Mouse (Mus musculus): Measurements from ENCODE around the gene Pitpnc1. TPM values are rescaled to one million over a fixed set of nuclear protein-coding genes. Genes with fewer than 3 reads are reported as not detected.

Pitpnc1 gene
- polyA plus RNA-seq, 1 experiment from 2014 or later = 16.2 TPM

DNA sequence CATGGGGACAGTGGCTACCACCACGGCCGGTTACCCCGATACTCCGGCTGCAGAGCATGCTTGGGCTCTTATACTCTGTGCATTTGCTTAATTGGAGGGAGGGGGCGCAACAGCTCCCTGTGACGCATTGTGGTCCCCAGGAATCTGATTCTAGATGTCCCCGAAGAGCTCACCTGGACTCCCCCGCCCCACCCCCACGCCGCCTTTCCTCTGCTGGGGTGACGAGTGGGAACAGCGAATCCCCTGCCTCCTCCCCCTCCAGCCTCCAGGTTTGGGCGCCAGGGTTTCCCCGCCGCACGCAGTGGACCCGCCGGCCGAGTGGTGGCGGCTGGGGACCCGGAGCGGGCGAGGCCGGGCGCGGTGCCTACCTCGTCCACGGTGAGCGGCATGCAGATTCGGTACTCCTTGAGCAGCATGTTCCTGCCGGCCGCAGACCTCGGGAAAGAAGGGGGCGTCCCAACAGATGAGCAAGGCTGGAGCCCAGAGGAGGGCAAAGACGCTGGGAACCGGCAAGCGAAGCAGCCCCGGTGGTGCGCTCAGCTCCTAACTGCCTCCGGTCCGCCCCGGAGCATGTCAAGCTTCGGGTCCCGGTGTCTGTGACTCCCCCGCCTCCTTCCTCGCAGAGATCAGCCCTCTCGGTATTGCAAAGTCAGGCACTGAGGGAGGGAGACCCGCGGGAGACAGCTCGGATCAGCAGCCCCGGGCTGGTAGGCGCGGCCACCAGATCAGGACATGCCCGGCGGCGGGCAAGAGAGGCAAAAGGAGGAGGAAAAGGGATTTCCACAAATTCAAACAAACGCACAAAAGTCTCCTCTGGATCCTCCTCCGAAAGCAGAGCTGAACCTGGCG, 752 bp downstream of the Pitpnc1 start:
- peak; percentile 52 for ATAC-seq (ENCODE audit: low read depth)
- H3K9ac ChIP-seq (ENCODE audit: low read length) = peak overlapping the region; percentile 90
- H3K4me3 ChIP-seq (ENCODE audit: low read length) = peak overlapping the region; percentile 91
- no peaks in the 10 kb centered on the region for H3K27me3 ChIP-seq (ENCODE audit: control insufficient read depth, insufficient read depth, low read depth, low read length)
- peak overlapping the region; percentile 96 for H3K27ac ChIP-seq (ENCODE audit: low read length)
- no peaks in the 10 kb centered on the region for H3K36me3 ChIP-seq (ENCODE audit: control insufficient read depth, insufficient read depth, low read length)
- H3K4me2 ChIP-seq (ENCODE audit: low read depth, low read length) = peak overlapping the region; percentile 94
- H3K4me1 ChIP-seq (replicated peaks; ENCODE audit: control insufficient read depth, insufficient read depth, low read length) = peaks cover 31% of the 10 kb centered on the region
- no peaks in the 10 kb centered on the region for H3K9me3 ChIP-seq (ENCODE audit: control insufficient read depth, low read length)
- WGBS = under 1% methylated on average over 57 of the region's 59 CpGs

DNA sequence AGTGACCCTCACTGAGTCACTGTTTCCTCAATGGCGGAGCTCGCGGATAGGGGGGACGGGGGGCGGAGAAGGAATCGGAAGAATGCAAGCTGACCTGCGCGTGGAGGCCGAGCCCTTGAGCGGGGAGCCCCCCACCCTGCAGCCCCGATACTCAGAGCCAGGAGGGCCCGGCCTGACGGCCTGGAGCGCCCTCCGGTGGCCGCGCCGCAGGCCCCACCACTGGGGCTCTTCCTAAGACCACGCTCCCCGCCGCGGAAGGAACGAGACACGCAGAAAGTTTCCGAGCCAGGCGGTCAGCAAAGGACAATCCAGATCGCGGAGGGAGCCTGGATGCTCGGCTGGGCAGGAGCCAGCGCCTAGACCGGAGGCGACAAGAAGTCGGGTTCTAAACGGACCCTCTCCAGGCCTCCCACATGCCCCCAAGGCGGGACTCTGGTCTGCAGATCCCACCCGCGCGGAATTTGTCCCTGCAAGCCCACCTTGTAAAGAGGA, 1.4 kb downstream of the Pitpnc1 start:
- Histone ChIP-seq H3K27ac (ENCODE audit: low read length) (peak overlapping the region; percentile 96), H3K4me2 (ENCODE audit: low read depth, low read length) (peak overlapping the region; percentile 94), H3K9me3 (ENCODE audit: control insufficient read depth, low read length) (no peaks in the 10 kb centered on the region), H3K9ac (ENCODE audit: low read length) (peak overlapping the region; percentile 90), H3K4me3 (ENCODE audit: low read length) (peak overlapping the region; percentile 91), H3K36me3 (ENCODE audit: control insufficient read depth, insufficient read depth, low read length) (no peaks in the 10 kb centered on the region), H3K4me1 (replicated peaks; ENCODE audit: control insufficient read depth, insufficient read depth, low read length) (peaks cover 31% of the 10 kb centered on the region), H3K27me3 (ENCODE audit: control insufficient read depth, insufficient read depth, low read depth, low read length) (no peaks in the 10 kb centered on the region)
- peak; percentile 86 for ATAC-seq (ENCODE audit: low read depth)
- WGBS = under 1% methylated on average over 35 of the region's 38 CpGs

DNA sequence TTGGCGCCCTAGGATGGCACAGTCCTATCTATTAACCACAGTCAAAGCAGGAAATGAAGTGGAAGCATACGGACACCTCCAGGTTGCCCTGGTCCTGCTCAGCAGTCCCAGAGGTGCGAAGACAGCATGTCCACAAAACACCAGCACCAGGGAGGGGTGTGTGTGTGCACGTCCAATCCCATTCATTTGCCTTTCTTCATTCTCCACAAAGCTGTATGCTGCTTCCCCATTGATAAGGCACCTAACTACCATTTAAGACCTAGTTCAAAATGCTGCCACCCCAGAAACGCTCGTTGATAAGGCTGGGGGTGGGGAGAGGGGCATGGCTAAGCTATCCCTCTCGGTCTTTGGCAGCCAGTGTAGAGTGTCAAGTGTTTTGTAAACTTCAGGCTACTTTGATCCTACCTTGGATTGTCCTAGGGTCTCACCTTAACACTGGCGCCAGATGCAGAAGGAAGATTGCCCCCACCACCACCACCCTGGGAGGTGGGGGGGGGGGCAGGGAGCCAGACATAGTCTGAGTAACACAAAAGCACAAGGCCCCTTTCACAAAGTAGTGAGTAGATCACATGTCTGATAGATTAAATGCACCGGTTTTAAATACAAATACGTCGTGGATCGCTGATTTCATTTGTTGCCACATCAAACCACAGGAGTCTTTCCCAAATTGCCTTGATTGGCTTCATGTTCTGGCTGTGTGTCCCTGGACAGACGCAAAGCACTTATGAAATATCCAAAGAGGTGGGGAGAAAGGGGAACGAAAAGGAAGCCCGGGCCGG, 2.1 kb downstream of the Pitpnc1 start:
- H3K4me1 ChIP-seq (replicated peaks; ENCODE audit: control insufficient read depth, insufficient read depth, low read length) = peaks cover 31% of the 10 kb centered on the region
- no peak for ATAC-seq (ENCODE audit: low read depth)
- peak overlapping the region; percentile 90 for H3K9ac ChIP-seq (ENCODE audit: low read length)
- no peaks in the 10 kb centered on the region for H3K27me3 ChIP-seq (ENCODE audit: control insufficient read depth, insufficient read depth, low read depth, low read length)
- 17% methylated on average over 16 of the region's 16 CpGs for WGBS
- H3K9me3 ChIP-seq (ENCODE audit: control insufficient read depth, low read length) = no peaks in the 10 kb centered on the region
- peak overlapping the region; percentile 96 for H3K27ac ChIP-seq (ENCODE audit: low read length)
- H3K36me3 ChIP-seq (ENCODE audit: control insufficient read depth, insufficient read depth, low read length) = no peaks in the 10 kb centered on the region
- peak overlapping the region; percentile 94 for H3K4me2 ChIP-seq (ENCODE audit: low read depth, low read length)
- H3K4me3 ChIP-seq (ENCODE audit: low read length) = peak overlapping the region; percentile 91

DNA sequence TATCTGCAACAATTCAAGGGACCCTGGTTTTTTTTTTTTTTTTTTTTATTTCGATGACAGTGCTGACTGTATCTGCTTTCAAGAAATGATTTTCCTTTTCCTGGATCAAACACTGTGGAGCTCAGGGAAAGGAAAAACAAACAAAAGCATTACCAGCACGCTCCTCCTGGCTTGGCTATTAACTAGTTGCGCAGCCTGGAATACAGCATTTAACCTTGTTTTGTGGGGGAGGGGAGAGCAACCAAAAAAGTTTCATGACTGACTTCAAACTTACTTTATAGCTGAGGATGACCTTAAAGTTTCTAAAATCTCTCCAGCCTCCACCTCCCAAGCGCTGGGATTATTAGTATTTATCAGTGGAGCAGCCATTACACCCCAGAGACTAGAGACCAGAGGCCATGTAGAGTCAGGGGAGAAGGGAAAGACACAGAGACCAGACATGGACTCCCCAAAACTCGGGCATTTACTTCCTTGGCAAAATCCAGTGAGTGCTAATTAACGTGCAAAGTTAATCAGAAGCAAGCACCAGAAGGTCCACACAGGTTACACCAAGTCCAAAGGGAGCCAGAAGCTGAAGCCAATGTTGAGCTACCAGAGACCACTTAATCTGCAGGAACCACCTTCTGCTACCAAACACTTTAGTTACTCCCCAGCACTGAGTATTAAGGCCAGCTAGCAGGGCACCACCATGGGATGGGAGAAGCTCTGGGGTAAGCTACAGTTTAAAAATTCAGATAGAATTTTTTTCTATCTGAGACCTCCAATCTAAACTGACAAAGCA, 3.7 kb downstream of the Pitpnc1 start:
- Histone ChIP-seq H3K4me3 (ENCODE audit: low read length) (no peak overlapping the region), H3K9me3 (ENCODE audit: control insufficient read depth, low read length) (no peaks in the 10 kb centered on the region; the same call in 1 of the 2 replicates), H3K36me3 (ENCODE audit: control insufficient read depth, insufficient read depth, low read length) (no peaks in the 10 kb centered on the region), H3K9ac (ENCODE audit: low read length) (no peak overlapping the region), H3K4me2 (ENCODE audit: low read depth, low read length) (no peak overlapping the region), H3K4me1 (replicated peaks; ENCODE audit: control insufficient read depth, insufficient read depth, low read length) (peaks cover 28% of the 10 kb centered on the region), H3K27me3 (ENCODE audit: control insufficient read depth, insufficient read depth, low read depth, low read length) (no peaks in the 10 kb centered on the region), H3K27ac (ENCODE audit: low read length) (no peak overlapping the region; the same call in 1 of the 2 replicates)
- ATAC-seq (ENCODE audit: low read depth) = no peak
- WGBS = 59% methylated on average over 6 of the region's 6 CpGs

DNA sequence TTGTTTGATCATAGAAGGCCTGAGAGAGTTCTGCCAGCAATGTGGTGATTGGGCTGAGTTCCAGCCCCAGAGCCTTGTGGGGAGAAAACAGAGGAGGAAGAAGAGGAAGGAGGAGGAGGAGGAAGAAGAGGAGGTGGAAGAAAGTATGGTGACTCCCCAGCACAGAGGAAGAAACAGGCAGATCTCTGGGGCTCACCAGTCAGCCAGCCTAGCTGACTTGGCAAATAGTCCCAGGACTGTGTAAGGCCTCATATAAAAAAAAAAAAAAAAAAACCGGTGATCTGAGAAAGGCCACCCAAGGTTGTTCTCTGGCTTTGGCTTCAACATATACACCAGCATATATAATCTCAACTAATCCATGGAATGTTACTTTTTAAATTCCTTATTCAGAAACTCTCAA, 4.5 kb downstream of the Pitpnc1 start:
- H3K9ac ChIP-seq (ENCODE audit: low read length) = no peak overlapping the region
- H3K9me3 ChIP-seq (ENCODE audit: control insufficient read depth, low read length) = no peaks in the 10 kb centered on the region; the same call in 1 of the 2 replicates
- peaks cover 24% of the 10 kb centered on the region for H3K4me1 ChIP-seq (replicated peaks; ENCODE audit: control insufficient read depth, insufficient read depth, low read length)
- H3K27ac ChIP-seq (ENCODE audit: low read length) = no peak overlapping the region
- WGBS = 25% methylated on average over 1 of the region's 1 CpGs
- no peaks in the 10 kb centered on the region for H3K27me3 ChIP-seq (ENCODE audit: control insufficient read depth, insufficient read depth, low read depth, low read length)
- H3K36me3 ChIP-seq (ENCODE audit: control insufficient read depth, insufficient read depth, low read length) = no peaks in the 10 kb centered on the region
- no peak overlapping the region for H3K4me2 ChIP-seq (ENCODE audit: low read depth, low read length)
- ATAC-seq (ENCODE audit: low read depth) = no peak
- H3K4me3 ChIP-seq (ENCODE audit: low read length) = no peak overlapping the region

GRCm38 (mm10) chr11:107465041-107465440, 5.5 kb downstream of the Pitpnc1 start:
- WGBS = 87% methylated on average over 4 of the region's 4 CpGs
- no peak overlapping the region for H3K27ac ChIP-seq (ENCODE audit: low read length)
- no peak overlapping the region for H3K9ac ChIP-seq (ENCODE audit: low read length)
- H3K4me3 ChIP-seq (ENCODE audit: low read length) = no peak overlapping the region
- no peak overlapping the region for H3K4me2 ChIP-seq (ENCODE audit: low read depth, low read length)
- no peaks in the 10 kb centered on the region for H3K27me3 ChIP-seq (ENCODE audit: control insufficient read depth, insufficient read depth, low read depth, low read length)
- no peaks in the 10 kb centered on the region; the same call in 1 of the 2 replicates for H3K9me3 ChIP-seq (ENCODE audit: control insufficient read depth, low read length)
- H3K36me3 ChIP-seq (ENCODE audit: control insufficient read depth, insufficient read depth, low read length) = no peaks in the 10 kb centered on the region
- H3K4me1 ChIP-seq (replicated peaks; ENCODE audit: control insufficient read depth, insufficient read depth, low read length) = peaks cover 24% of the 10 kb centered on the region
- no peak for ATAC-seq (ENCODE audit: low read depth)

- Histone ChIP-seq H3K9me3 (ENCODE audit: control insufficient read depth, low read length) (no peaks in the 10 kb centered on the region; the same call in 1 of the 2 replicates), H3K4me1 (replicated peaks; ENCODE audit: control insufficient read depth, insufficient read depth, low read length) (peaks cover 24% of the 10 kb centered on the region), H3K36me3 (ENCODE audit: control insufficient read depth, insufficient read depth, low read length) (no peaks in the 10 kb centered on the region), H3K4me3 (ENCODE audit: low read length) (no peak overlapping the region), H3K9ac (ENCODE audit: low read length) (no peak overlapping the region), H3K27me3 (ENCODE audit: control insufficient read depth, insufficient read depth, low read depth, low read length) (no peaks in the 10 kb centered on the region), H3K4me2 (ENCODE audit: low read depth, low read length) (no peak overlapping the region), H3K27ac (ENCODE audit: low read length) (no peak overlapping the region)
- 0 out of 2 replicates have a peak, but pooled peaks have one; percentile 29 for ATAC-seq (ENCODE audit: low read depth)
- WGBS = 57% methylated on average over 6 of the region's 6 CpGs
These were observed 6.4 kb downstream of the Pitpnc1 start for GRCm38 (mm10) chr11:107464141-107464540.

DNA sequence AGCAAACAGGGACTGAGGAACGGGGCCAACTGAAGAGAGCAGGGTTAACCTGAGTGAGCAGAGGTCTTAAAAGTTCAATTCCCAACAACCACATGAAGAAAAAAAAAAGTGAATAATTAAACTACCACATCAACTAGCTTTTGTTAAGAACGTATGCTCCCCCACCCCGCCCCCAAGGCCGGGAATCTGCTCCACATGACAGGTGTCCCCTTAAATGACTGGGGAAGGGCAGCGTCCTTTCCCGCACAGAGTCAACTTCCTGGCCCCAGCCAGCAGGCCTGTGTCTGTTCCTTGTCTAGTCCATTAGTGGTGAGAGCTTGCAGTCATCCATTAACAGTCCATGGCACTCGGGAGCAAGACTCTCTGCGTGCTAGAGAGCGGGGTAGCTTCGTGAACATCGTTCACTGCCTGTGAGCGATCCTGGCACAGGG, 7.2 kb downstream of the Pitpnc1 start:
- no peaks in the 10 kb centered on the region for H3K27me3 ChIP-seq (ENCODE audit: control insufficient read depth, insufficient read depth, low read depth, low read length)
- no peak overlapping the region for H3K4me3 ChIP-seq (ENCODE audit: low read length)
- H3K4me1 ChIP-seq (replicated peaks; ENCODE audit: control insufficient read depth, insufficient read depth, low read length) = peaks cover 20% of the 10 kb centered on the region
- H3K27ac ChIP-seq (ENCODE audit: low read length) = no peak overlapping the region
- ATAC-seq (ENCODE audit: low read depth) = no peak
- H3K4me2 ChIP-seq (ENCODE audit: low read depth, low read length) = no peak overlapping the region
- WGBS = 84% methylated on average over 12 of the region's 12 CpGs
- H3K36me3 ChIP-seq (ENCODE audit: control insufficient read depth, insufficient read depth, low read length) = no peaks in the 10 kb centered on the region
- no peaks in the 10 kb centered on the region; the same call in 1 of the 2 replicates for H3K9me3 ChIP-seq (ENCODE audit: control insufficient read depth, low read length)
- no peak overlapping the region for H3K9ac ChIP-seq (ENCODE audit: low read length)
